Mouse (Mus musculus) lung, adult 2 months (tissue): ENCODE measurements around the gene Osbp2. TPM values are rescaled to one million over a fixed set of nuclear protein-coding genes. Genes with fewer than 3 reads are reported as not detected.

Experiments
- DNase-seq: peaks from one replicate; pipeline ENCODE4 v3.0.0; 2022
- H3K4me1 ChIP-seq: fragments of 200-500 bp; 2 replicates; pipeline ENCODE4 v1.6.1; 2011; ENCODE audit warnings: low read length; ENCODE audit not compliant: control insufficient read depth, insufficient read depth
- H3K4me3 ChIP-seq: fragments of 200-500 bp; replicated peaks from 2 replicates; pipeline ENCODE3; 2011; ENCODE audit warnings: low read depth, mild to moderate bottlenecking, control low read depth, low read length; ENCODE audit errors: extremely low read depth
- CTCF ChIP-seq: fragments of 200-500 bp; IDR thresholded peaks from 2 replicates; pipeline ENCODE4 v1.5.1; 2011; ENCODE audit warnings: mild to moderate bottlenecking, low read length, control low read depth; ENCODE audit not compliant: insufficient read depth
- POLR2A ChIP-seq: fragments of 200-500 bp; IDR thresholded peaks from 2 replicates; pipeline ENCODE4 v1.6.1; 2011; ENCODE audit warnings: low read depth, mild to moderate bottlenecking, control low read depth, low read length, borderline replicate concordance; ENCODE audit errors: extremely low read depth
- WGBS: fragments of 180-500 bp; shearing (Covaris S2); methylation state at CpG from one replicate; pipeline ENCODE4 v1.1.7; 2018; 5-methylcytosine and 5-hydroxymethylcytosine counted together
- polyA plus RNA-seq: library from polyadenylated mRNA; depleted of rRNA; stranded (reverse); fragments of >200 nt; gene quantifications from 2 replicates; pipeline ENCODE4 v1.2.3, GENCODE M21; 2012

The Osbp2 gene
- polyA plus RNA-seq, 1 experiment: 0.58 TPM

GRCm38 (mm10) chr11:3753897-3754296 is 109.8 kb downstream of the Osbp2 start:
- TF ChIP-seq CTCF (no peak), POLR2A (no peak)
- no peak overlapping the region for H3K4me3 ChIP-seq
- 56% methylated on average over 9 of the region's 9 CpGs for WGBS
- DNase-seq: no peak
- no peaks in the 10 kb centered on the region for H3K4me1 ChIP-seq

GRCm38 (mm10) chr11:3752766-3753165 is 110.9 kb downstream of the Osbp2 start:
- H3K4me3 ChIP-seq: no peak overlapping the region
- no peaks in the 10 kb centered on the region for H3K4me1 ChIP-seq
- 53% methylated on average over 3 of the region's 3 CpGs for WGBS
- no peak for DNase-seq
- no peak for TF ChIP-seq CTCF
- no peak for TF ChIP-seq POLR2A

GRCm38 (mm10) chr11:3749831-3750230 is 113.9 kb downstream of the Osbp2 start:
- Histone ChIP-seq H3K4me1 (no peaks in the 10 kb centered on the region), H3K4me3 (no peak overlapping the region)
- TF ChIP-seq CTCF: 0 out of 2 replicates have a peak, but pooled peaks have one; percentile 1
- TF ChIP-seq POLR2A: no peak
- DNase-seq: no peak
- 13% methylated on average over 7 of the region's 7 CpGs for WGBS

GRCm38 (mm10) chr11:3742449-3742848 is 121.3 kb downstream of the Osbp2 start:
- no peaks in the 10 kb centered on the region for H3K4me1 ChIP-seq
- TF ChIP-seq POLR2A: no peak
- TF ChIP-seq CTCF: no peak
- no peak overlapping the region for H3K4me3 ChIP-seq
- no peak for DNase-seq
- 78% methylated on average over 8 of the region's 8 CpGs for WGBS

GRCm38 (mm10) chr11:3741183-3741582 is 122.5 kb downstream of the Osbp2 start:
- 80% methylated on average over 12 of the region's 12 CpGs for WGBS
- DNase-seq: no peak
- TF ChIP-seq POLR2A (no peak), CTCF (no peak)
- Histone ChIP-seq H3K4me3 (no peak overlapping the region), H3K4me1 (no peaks in the 10 kb centered on the region)

- 65% methylated on average over 2 of the region's 2 CpGs for WGBS
- H3K4me1 ChIP-seq: no peaks in the 10 kb centered on the region
- no peak for DNase-seq
- H3K4me3 ChIP-seq: no peak overlapping the region
- TF ChIP-seq CTCF: no peak
- TF ChIP-seq POLR2A: no peak
Observed at GRCm38 (mm10) chr11:3738778-3739177, 124.9 kb downstream of the Osbp2 start.

- Histone ChIP-seq H3K4me1 (no peaks in the 10 kb centered on the region), H3K4me3 (no peak overlapping the region)
- 74% methylated on average over 11 of the region's 11 CpGs for WGBS
- no peak for DNase-seq
- no peak for TF ChIP-seq CTCF
- no peak for TF ChIP-seq POLR2A
Observed at GRCm38 (mm10) chr11:3735715-3736114, 128.0 kb downstream of the Osbp2 start.

GRCm38 (mm10) chr11:3733933-3734636 is 129.6 kb downstream of the Osbp2 start:
- no peak for DNase-seq
- no peak for TF ChIP-seq CTCF
- TF ChIP-seq POLR2A: no peak
- WGBS: 79% methylated on average over 14 of the region's 14 CpGs
- Histone ChIP-seq H3K4me3 (no peak overlapping the region), H3K4me1 (no peaks in the 10 kb centered on the region)

GRCm38 (mm10) chr11:3731469-3731868 is 132.2 kb downstream of the Osbp2 start:
- no peak overlapping the region for H3K4me3 ChIP-seq
- no peak for DNase-seq
- WGBS: 87% methylated on average over 4 of the region's 4 CpGs
- TF ChIP-seq CTCF: no peak
- TF ChIP-seq POLR2A: no peak
- H3K4me1 ChIP-seq: no peaks in the 10 kb centered on the region

- WGBS: 69% methylated on average over 9 of the region's 9 CpGs
- DNase-seq: no peak
- no peak for TF ChIP-seq CTCF
- TF ChIP-seq POLR2A: no peak
- Histone ChIP-seq H3K4me1 (no peaks in the 10 kb centered on the region), H3K4me3 (no peak overlapping the region)
Observed at GRCm38 (mm10) chr11:3727438-3728105, 136.1 kb downstream of the Osbp2 start.
